Mouse (Mus musculus) embryonic fibroblast, embryonic 13.5 days (primary cell): ENCODE results near the gene Pik3r1. TPM values are rescaled to one million over a fixed set of nuclear protein-coding genes. Genes with fewer than 3 reads are reported as not detected.

ENCODE experiments used
- H3K27ac ChIP-seq: 2 replicates; pipeline ENCODE4 v1.5.1; 2012; ENCODE audit warnings: low read length, control low read depth, inconsistent platforms; ENCODE audit not compliant: insufficient read depth
- H3K4me1 ChIP-seq: 2 replicates; pipeline ENCODE4 v1.6.1; 2011; ENCODE audit warnings: low read length; ENCODE audit not compliant: control insufficient read depth, insufficient read depth
- H3K4me3 ChIP-seq: 2 replicates; pipeline ENCODE4 v1.5.1; 2011; ENCODE audit warnings: mild to moderate bottlenecking, control low read depth, low read length; ENCODE audit not compliant: insufficient read depth
- CTCF ChIP-seq: IDR thresholded peaks from 2 replicates; pipeline ENCODE4 v1.5.1; 2011; ENCODE audit warnings: mild to moderate bottlenecking, control low read depth, low read length, moderate library complexity, borderline replicate concordance; ENCODE audit not compliant: insufficient read depth
- POLR2A ChIP-seq: IDR thresholded peaks from 2 replicates; pipeline ENCODE4 v1.6.1; 2011; ENCODE audit warnings: low read depth, mild to moderate bottlenecking, control low read depth, low read length, moderate library complexity
- polyA plus RNA-seq: library from polyadenylated mRNA; stranded (reverse); fragments of >200 nt; gene quantifications from 2 replicates; pipeline ENCODE4 v1.2.4, GENCODE M21; 2011; ENCODE audit warnings: low read depth; ENCODE audit not compliant: missing spikeins, insufficient read length

Pik3r1 gene
- polyA plus RNA-seq, 1 experiment, result 78.3 TPM

DNA sequence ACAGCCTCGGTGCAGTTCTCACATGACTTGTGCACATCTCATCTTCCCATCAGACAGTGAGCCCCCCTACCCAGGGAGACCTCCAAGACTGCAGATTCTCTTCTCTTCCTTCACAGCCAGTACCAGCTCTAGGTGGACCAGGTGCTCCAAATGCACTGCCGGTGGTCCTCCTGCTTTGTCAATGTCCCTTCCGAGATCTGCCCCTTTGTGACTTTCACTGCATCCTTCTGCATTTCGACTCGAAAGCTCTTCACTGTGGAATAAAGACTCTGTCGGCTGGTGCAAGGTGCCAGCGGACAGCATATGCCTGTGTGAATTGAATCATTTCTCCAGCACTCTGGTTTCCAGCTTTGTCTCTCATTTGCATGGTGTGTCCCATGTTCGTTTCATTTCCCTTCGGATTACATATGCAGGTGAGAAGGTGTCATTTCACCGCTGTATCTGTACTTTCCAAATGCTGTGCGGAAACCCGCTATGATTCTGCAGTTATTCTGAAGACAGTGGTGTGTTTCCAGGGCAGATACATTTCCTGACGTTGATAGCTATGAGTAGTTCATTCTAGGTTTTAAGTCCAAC is 32.1 kb upstream of the Pik3r1 start:
- Histone ChIP-seq H3K4me1 (no peaks in the 10 kb centered on the region), H3K27ac (no peak overlapping the region), H3K4me3 (no peak overlapping the region)
- no peak for TF ChIP-seq CTCF
- no peak for TF ChIP-seq POLR2A

DNA sequence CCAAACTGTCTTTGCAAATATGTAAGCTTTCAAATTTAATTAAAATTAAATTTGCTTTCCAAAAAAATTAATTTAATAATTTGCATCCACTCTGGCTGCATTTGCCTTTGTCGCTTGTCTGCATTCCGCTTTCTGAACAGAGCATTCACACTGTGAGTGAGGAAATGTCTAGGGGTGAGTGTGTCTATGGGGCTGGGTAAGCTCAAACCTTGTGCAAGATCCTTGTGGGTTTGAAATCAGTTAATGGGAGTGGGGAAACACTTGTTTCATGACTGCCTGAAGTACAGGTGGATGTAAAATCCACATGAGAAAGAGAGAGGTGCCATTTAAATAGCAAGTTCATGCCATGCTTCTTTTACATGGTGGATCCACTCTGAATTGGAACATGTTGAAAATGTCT is 31.3 kb upstream of the Pik3r1 start:
- no peak overlapping the region for H3K4me3 ChIP-seq
- TF ChIP-seq CTCF, result no peak
- TF ChIP-seq POLR2A, result no peak
- H3K4me1 ChIP-seq, result no peaks in the 10 kb centered on the region
- no peak overlapping the region for H3K27ac ChIP-seq

DNA sequence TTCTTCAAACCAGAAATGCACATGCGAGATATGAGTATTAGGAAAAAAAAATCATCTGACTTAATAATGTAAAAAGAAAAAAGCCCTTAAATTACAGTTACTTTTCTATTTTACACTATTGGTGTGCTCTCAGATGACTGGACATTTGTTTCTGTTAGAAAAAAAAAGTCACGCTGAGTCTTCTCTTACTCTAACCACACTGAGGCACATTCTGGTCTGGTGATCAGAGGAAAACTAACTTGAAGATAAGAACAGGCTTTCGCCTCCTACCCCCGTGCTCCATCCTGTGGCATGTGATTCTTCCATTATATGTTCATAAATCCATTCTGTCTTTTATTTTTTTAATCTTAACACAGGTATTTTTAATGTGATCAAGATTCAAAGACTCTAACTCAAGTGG is 30.5 kb upstream of the Pik3r1 start:
- Histone ChIP-seq H3K4me3 (no peak overlapping the region), H3K27ac (no peak overlapping the region), H3K4me1 (no peaks in the 10 kb centered on the region)
- TF ChIP-seq CTCF, result no peak
- TF ChIP-seq POLR2A, result no peak

DNA sequence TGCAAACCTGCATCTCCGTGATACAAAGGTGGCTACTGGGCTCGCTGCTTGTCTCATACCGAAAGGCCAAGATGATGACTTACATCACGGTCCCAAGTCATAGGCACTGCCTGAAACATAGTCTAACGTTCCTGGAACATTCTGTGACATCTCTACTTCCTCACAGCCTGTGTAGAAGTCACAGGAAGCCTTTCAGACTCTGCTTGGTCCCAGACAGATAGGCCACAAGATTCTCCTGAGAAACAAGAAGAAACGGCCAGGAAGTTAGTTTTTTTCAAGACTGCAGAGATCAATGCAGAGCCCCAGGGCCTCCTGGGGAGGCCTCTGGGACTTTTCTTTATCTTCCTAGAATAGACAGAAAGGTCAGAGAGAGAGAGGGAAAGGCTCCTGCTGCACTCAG is 29.0 kb upstream of the Pik3r1 start:
- TF ChIP-seq CTCF (no peak), POLR2A (no peak)

DNA sequence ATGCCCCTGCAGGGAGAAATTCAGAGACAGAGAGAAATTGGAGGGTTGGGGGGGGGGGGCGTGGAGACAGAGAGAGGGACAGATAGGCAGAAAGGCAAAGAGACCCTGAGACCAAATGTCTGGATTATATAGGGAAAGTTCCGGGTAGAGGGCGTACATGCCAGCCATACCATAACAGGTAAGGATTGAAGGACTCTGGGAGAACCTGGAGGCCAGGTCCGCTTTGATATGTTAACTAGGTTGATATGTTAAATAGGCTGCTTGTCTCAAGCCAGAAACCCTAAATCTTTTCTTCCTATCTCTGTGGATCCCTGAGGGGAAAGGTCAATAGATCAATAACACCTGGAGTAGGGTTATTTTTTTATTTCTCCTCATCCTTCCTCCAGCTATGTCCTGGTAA is 17.7 kb upstream of the Pik3r1 start:
- no peak overlapping the region for H3K4me3 ChIP-seq
- TF ChIP-seq POLR2A (no peak), CTCF (no peak)
- no peak overlapping the region for H3K27ac ChIP-seq
- H3K4me1 ChIP-seq, result no peaks in the 10 kb centered on the region

More for the DNA sequence above, 29.0 kb upstream of the Pik3r1 start:
- Histone ChIP-seq H3K4me3 (no peak overlapping the region), H3K27ac (no peak overlapping the region), H3K4me1 (no peaks in the 10 kb centered on the region)

DNA sequence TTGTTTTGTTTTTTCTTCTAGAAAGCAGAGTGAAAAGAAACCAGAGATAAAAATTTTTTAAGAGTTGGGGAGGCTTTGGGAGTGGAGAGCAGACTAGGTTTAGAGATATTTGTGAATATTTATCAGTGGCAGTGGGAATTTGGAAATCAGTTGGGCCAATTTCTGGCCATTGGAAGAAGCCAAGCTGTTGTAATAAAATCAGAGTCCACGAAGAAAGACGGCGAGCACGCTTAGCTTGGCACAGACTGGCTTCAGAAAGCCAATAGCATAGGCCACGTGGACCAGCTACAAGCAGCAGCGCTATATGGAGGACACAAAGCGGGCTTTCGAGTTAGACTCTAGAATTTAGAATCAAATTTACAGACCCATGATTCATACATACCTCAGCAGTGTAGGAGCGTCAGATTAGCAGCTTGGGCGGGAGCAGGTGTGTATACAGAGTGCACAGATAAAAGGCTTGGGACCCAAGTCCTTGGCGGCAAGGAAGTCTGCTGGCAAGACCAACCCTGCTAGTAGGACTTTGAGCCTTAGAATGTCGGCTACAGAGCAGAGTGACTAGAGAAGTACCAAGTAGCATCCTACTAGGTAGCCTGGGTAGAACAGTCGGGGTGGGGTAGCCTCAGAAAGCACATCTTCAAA is 16.8 kb upstream of the Pik3r1 start:
- H3K4me1 ChIP-seq, result no peaks in the 10 kb centered on the region
- no peak overlapping the region for H3K4me3 ChIP-seq
- H3K27ac ChIP-seq, result no peak overlapping the region
- TF ChIP-seq CTCF (no peak), POLR2A (no peak)

DNA sequence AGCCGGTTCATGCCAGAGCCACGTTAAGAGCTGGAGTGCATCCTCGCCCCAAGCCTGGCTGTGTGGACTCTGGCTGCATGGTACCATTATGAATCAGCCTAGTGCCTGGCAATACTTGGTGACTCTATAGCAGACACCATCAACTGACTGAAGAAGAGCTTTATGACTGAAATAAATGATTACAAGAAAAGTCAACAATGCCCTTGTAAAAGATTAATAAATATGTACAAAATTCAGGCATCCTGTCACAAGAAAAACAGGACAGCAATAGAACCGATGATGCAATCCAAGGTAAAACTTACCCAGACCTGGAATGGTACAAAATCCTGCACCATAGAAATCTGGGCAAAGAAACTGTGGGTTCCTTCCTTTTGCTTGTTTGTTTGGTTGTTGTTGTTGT is 11.0 kb upstream of the Pik3r1 start:
- Histone ChIP-seq H3K27ac (no peak overlapping the region), H3K4me3 (no peak overlapping the region), H3K4me1 (no peaks in the 10 kb centered on the region)
- TF ChIP-seq CTCF (no peak), POLR2A (no peak)

DNA sequence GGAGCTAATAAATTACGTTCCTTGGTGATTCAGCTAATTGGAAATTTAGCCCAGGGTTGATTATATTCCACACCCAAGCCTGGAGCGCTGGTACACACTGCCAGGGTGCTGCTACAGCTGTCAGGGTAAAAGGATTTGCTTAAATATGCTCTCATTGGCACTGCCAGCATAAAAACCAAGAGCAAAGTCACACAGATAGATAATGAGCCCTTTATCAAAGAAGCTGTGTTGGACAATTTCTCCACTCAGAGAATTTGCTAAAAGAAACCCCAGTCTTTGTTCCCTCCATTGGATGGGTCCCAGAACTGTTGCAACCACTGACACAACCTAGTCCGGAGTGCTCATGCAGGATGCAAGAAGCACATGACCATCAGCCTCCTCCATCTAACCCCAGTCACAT is 9.8 kb upstream of the Pik3r1 start:
- no peak for TF ChIP-seq POLR2A
- no peak for TF ChIP-seq CTCF
- Histone ChIP-seq H3K4me1 (no peaks in the 10 kb centered on the region), H3K27ac (no peak overlapping the region), H3K4me3 (no peak overlapping the region)

DNA sequence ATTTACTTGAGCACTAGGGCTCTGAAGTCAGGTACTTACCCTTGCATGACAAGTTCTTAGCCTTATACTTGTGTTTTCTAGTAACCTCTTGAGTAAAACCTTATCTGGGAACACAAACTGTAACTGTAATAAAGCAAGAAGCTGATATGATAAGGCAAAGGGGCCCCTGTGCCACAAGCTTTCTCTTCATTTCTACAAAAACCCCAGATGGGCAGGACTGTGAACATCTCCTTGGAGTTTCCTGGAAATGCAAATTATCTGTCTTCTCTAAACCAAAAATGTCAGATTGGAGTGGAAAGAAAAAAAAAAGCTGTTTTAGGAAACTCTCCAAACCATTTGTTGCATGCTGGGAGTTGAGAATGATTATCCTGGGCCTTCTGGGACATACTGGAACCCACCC is 3.1 kb upstream of the Pik3r1 start:
- no peak overlapping the region for H3K27ac ChIP-seq
- no peaks in the 10 kb centered on the region for H3K4me1 ChIP-seq
- H3K4me3 ChIP-seq, result no peak overlapping the region
- TF ChIP-seq CTCF (no peak), POLR2A (no peak)

DNA sequence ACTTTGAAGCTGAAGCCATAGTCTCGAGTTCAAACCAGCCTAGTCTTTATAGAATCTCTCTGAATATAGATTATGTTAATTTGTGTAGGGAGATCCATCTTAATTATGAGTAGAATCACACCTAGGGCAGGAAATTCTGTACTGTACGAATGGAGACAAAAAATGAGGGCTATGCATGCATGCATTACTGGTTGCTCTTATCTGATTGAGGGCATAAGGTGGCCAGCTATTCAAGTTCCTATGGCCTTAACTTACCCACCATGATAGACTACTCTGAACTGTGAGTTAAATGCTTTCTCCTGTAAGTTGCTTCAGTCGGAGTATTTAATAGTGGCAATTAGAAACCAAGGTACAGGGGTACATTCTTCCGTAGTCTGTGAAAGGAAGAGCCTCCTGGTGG is 1.9 kb upstream of the Pik3r1 start:
- Histone ChIP-seq H3K27ac (no peak overlapping the region), H3K4me3 (no peak overlapping the region), H3K4me1 (peaks cover 4% of the 10 kb centered on the region)
- TF ChIP-seq POLR2A (no peak), CTCF (no peak)

DNA sequence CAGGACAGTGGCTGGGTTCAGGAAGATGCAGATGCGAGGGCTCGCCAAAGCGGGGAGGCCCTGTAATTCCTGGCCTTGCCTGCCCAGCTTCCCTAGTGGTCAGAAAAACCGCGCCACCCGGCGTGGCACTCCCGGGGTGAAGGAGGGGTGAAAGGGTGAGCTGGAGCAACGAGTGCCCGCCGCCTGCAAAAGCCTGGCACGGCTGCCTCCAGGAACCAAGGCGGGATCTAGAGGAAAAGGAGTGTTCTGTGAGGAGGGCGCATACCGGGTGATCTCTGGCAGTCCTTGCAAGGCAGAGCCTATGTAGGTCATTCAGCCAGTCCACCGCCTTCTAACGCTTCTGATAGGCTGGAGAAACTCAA is 594 bp upstream of the Pik3r1 start:
- Histone ChIP-seq H3K4me1 (peaks cover 6% of the 10 kb centered on the region), H3K27ac (peak overlapping the region; percentile 83), H3K4me3 (peak overlapping the region; percentile 49)
- TF ChIP-seq CTCF, result no peak
- TF ChIP-seq POLR2A, result peak; percentile 50; the same call in 1 of the 2 replicates
